Mouse (Mus musculus) hindbrain, embryonic 14.5 days (tissue): Measurements from ENCODE around the gene Neurod2. TPM values are rescaled to one million over a fixed set of nuclear protein-coding genes. Genes with fewer than 3 reads are reported as not detected.
A peak's percentile ranks its signal among the peaks of the same experiment; 100 is the strongest.

Experiments used
- ATAC-seq: fragments of 200-750 bp; cut with Nextera tagmentation; 2 replicates; pipeline ENCODE4 v1.8.0; 2017; ENCODE audit warnings: moderate number of reproducible peaks, mild to moderate bottlenecking, moderate TSS enrichment, moderate library complexity; ENCODE audit not compliant: low FRiP score
- DNase-seq: peaks from one replicate; pipeline ENCODE4 v3.0.0-alpha.2; 2015; ENCODE audit warnings: low spot score
- H3K27ac ChIP-seq: fragments of 300-500 bp; sonication (generic); 2 replicates; pipeline ENCODE4 v1.5.1; 2014; ENCODE audit warnings: mild to moderate bottlenecking, moderate library complexity
- H3K27me3 ChIP-seq: fragments of 300-500 bp; sonication (generic); 2 replicates; pipeline ENCODE4 v1.6.1; 2014; ENCODE audit warnings: mild to moderate bottlenecking, low read length, mixed read lengths; ENCODE audit not compliant: control insufficient read depth, insufficient read depth
- H3K36me3 ChIP-seq: fragments of 300-500 bp; sonication (generic); replicated peaks from 2 replicates; pipeline ENCODE4 v1.6.1; 2014; ENCODE audit not compliant: control insufficient read depth, insufficient read depth
- H3K4me1 ChIP-seq: fragments of 300-500 bp; sonication (generic); replicated peaks from 2 replicates; pipeline ENCODE4 v1.6.1; 2014; ENCODE audit warnings: antibody characterized with exemption, low read length, mixed read lengths; ENCODE audit not compliant: control insufficient read depth, insufficient read depth
- H3K4me2 ChIP-seq: fragments of 300-500 bp; sonication (generic); replicated peaks from 2 replicates; pipeline ENCODE4 v1.6.1; 2014; ENCODE audit warnings: mild to moderate bottlenecking, moderate library complexity
- H3K4me3 ChIP-seq: fragments of 300-500 bp; sonication (generic); replicated peaks from 2 replicates; pipeline ENCODE4 v1.5.1; 2014; ENCODE audit warnings: mild to moderate bottlenecking, low read length
- H3K9ac ChIP-seq: fragments of 300-500 bp; sonication (generic); 2 replicates; pipeline ENCODE4 v1.6.1; 2014
- H3K9me3 ChIP-seq: fragments of 300-500 bp; sonication (generic); 2 replicates; pipeline ENCODE4 v1.6.1; 2016; ENCODE audit warnings: low read length; ENCODE audit not compliant: control insufficient read depth
- WGBS: fragments of 180-500 bp; shearing (Covaris S2); extraction: QIAGEN DNeasy Blood & Tissue Kit; methylation state at CpG from one replicate; pipeline ENCODE4 v1.1.7; 2014; 5-methylcytosine and 5-hydroxymethylcytosine counted together
- polyA plus RNA-seq: library from polyadenylated mRNA; unstranded; fragments of >200 nt; fragmentation: Nextera tagmentation; extraction: Ambion mirVana; gene quantifications from 2 replicates; pipeline ENCODE4 v1.2.1, GENCODE M21; 2014

Neurod2 gene
- polyA plus RNA-seq, 1 experiment from 2014 or later, result 25.5 TPM

DNA sequence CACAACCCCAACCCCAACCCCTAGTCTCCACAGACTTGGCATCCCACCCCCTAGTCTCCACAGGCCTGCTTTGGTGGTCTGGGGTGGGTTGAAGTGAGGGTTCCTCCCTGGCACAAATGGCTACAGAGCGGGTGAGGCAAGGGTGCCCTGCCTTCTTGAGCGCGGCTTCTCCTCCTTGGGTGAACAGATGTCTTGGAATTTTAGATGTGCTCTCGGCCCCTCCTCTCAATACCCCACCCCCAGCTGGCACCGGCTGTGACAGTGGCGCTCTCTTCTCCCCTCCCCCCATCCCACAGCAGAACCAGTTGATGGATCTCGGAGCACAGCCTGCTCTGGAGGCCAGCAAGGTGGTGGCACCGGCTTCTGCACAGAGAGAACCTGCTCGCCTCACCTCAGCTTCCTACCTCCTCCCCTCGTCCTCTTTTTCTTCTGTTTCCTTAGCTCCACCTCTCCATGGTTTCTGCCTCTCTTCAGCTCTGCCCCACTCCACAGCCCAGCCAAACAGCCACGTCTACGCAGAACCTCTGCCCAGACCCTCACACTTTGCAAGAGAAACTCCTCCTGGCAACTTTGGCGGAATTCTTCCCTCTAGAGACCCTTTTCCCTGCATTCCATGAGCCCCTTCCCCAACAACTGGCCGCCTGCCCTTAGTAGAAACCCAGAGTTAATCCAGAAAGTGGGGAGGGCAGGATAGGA lies 10.9 kb downstream of the Neurod2 start:
- peak overlapping the region; percentile 11; the same call in 1 of the 2 replicates for H3K4me2 ChIP-seq

DNA sequence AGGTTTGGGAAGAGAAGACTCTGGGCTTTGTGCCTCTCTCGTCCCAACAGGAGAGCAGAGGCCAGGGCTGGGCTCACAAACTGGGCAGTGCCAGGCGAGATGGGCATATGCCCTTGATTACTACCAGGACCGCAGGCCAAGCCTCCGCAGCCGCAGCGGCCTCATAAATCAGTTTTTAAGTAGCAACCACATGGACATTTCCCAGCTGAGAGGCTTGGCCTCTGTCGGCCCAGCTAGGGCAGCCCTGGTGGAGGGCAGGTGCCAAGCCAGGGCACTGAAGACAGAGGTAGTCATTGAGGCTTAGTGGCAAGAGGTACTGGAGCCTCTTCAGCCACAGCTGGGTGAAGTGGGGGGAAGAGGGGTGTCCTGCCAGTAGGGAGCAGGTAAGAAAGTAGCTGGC lies 12.0 kb downstream of the Neurod2 start:
- Histone ChIP-seq H3K9ac (no peak overlapping the region), H3K4me2 (no peak overlapping the region), H3K27ac (no peak overlapping the region), H3K4me3 (no peak overlapping the region), H3K27me3 (peaks cover 94% of the 10 kb centered on the region), H3K36me3 (no peaks in the 10 kb centered on the region), H3K4me1 (0 out of 2 replicates have a peak, but pooled peaks cover 9% of the 10 kb centered on the region), H3K9me3 (no peaks in the 10 kb centered on the region)
- ATAC-seq (no peak), DNase-seq (no peak)
- 3% methylated on average over 7 of the region's 7 CpGs for WGBS

More for the DNA sequence above, 10.9 kb downstream of the Neurod2 start:
- DNase-seq (no peak), ATAC-seq (no peak)
- no peak overlapping the region; the same call in 1 of the 2 replicates for H3K4me3 ChIP-seq
- H3K4me1 ChIP-seq, result 0 out of 2 replicates have a peak, but pooled peaks cover 9% of the 10 kb centered on the region
- peak overlapping the region; percentile 52; the same call in 1 of the 2 replicates for H3K27ac ChIP-seq
- peaks cover 97% of the 10 kb centered on the region for H3K27me3 ChIP-seq
- 2% methylated on average over 14 of the region's 14 CpGs for WGBS
- no peak overlapping the region for H3K9ac ChIP-seq
- no peaks in the 10 kb centered on the region for H3K9me3 ChIP-seq
- no peaks in the 10 kb centered on the region for H3K36me3 ChIP-seq

DNA sequence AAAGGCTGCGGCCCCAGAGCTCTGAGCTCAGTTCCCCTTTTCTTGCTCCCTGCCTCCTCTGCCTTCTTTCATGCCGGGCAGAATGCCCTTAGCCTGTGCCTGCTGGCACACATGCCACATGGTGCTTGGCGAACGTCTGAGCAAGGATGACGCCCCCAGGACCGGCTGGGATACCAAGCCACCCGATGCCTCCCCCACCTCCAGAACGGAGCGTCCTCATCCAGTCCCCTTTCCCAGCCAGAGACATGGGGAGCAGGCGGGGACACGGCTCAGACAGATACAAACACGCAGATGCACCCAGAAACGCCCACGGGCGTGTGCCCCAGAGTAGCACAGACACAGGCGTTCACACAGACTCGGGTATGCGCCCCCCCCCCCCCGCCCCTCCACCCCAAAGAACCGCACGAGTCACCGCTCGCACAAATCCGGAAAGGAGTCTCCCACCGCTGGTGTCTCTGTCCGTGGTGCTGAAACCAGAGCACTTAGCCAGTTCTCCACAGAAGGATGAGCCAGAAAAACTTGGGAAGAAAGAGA lies 15.6 kb downstream of the Neurod2 start:
- no peak overlapping the region for H3K4me3 ChIP-seq
- peaks cover 83% of the 10 kb centered on the region for H3K27me3 ChIP-seq
- H3K9me3 ChIP-seq, result no peaks in the 10 kb centered on the region
- 0 out of 2 replicates have a peak, but pooled peaks cover 4% of the 10 kb centered on the region for H3K4me1 ChIP-seq
- H3K4me2 ChIP-seq, result peak overlapping the region; percentile 17
- no peak overlapping the region for H3K27ac ChIP-seq
- ATAC-seq, result no peak
- no peaks in the 10 kb centered on the region for H3K36me3 ChIP-seq
- 2% methylated on average over 26 of the region's 26 CpGs for WGBS
- no peak overlapping the region for H3K9ac ChIP-seq
- DNase-seq, result peak; percentile 65

DNA sequence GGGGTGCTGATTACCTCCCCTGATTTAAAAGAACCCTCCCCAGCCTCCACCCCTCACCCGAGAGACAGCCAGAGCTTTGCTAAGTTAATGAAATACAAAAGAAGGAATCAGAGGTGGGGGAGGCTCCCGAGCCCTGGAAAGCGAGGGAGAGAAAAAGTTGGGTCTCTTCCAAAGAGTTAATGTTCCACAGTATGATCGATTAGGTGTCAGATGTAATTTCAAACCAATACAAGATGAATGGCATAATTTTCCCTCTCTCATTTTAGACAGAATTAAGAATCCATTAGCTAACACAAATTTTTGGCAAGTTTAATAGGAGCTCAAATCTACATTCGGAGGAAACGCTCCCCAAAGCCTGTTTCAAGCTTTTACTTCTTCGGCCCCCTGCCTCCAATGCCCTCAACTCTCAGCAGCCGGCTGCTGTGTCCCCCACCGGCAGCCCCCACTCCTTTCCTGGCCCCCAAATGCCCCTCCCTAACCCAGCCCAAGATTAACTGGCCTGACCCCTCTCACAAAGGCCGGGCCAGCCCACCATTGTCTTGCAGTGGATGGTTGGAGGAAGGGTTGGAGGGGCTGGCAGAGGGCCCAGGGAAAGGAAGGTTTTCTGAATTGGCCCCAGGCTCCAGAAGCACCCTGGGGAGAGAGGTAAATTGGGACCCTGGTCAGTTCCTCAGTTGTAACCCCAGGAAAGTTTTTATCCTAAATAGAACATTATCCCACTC lies 30.8 kb downstream of the Neurod2 start:
- H3K27ac ChIP-seq, result no peak overlapping the region

DNA sequence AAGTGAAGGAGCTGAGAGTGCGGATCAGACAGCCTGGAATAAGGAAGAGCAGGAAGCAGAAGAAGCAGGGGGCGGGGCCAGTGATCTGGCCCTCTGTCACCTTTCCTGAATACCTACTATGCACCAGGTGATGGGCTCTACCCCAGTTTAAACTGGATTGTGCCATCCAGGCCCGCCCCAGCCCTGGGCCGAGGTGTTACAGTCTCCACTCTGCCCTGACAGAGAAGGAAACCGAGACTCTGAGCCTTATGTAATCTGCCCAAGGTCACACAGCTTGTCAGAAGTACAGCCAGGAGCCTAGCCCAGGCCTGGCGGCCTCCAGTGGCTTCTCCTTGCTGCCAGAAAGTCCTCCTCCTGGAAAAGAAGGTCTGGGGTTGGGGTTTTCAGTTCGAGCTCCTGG lies 31.7 kb downstream of the Neurod2 start:
- WGBS, result 24% methylated on average over 7 of the region's 7 CpGs
- no peak overlapping the region for H3K4me2 ChIP-seq
- H3K4me1 ChIP-seq, result peaks cover 32% of the 10 kb centered on the region
- H3K9ac ChIP-seq, result no peak overlapping the region; the same call in 1 of the 2 replicates
- H3K27me3 ChIP-seq, result no peaks in the 10 kb centered on the region
- H3K36me3 ChIP-seq, result no peaks in the 10 kb centered on the region
- H3K9me3 ChIP-seq, result no peaks in the 10 kb centered on the region
- no peak for ATAC-seq
- no peak for DNase-seq
- no peak overlapping the region for H3K4me3 ChIP-seq
- H3K27ac ChIP-seq, result peak overlapping the region; percentile 44; the same call in 1 of the 2 replicates

More for the DNA sequence above, 30.8 kb downstream of the Neurod2 start:
- DNase-seq (peak; percentile 57), ATAC-seq (no peak)
- 0 out of 2 replicates have a peak overlapping the region, but pooled peaks have one; percentile 5 for H3K4me2 ChIP-seq
- 6% methylated on average over 10 of the region's 10 CpGs for WGBS
- no peaks in the 10 kb centered on the region for H3K36me3 ChIP-seq
- no peak overlapping the region for H3K4me3 ChIP-seq
- H3K9me3 ChIP-seq, result no peaks in the 10 kb centered on the region
- H3K4me1 ChIP-seq, result peaks cover 29% of the 10 kb centered on the region
- no peak overlapping the region; the same call in 1 of the 2 replicates for H3K9ac ChIP-seq
- H3K27me3 ChIP-seq, result no peaks in the 10 kb centered on the region

DNA sequence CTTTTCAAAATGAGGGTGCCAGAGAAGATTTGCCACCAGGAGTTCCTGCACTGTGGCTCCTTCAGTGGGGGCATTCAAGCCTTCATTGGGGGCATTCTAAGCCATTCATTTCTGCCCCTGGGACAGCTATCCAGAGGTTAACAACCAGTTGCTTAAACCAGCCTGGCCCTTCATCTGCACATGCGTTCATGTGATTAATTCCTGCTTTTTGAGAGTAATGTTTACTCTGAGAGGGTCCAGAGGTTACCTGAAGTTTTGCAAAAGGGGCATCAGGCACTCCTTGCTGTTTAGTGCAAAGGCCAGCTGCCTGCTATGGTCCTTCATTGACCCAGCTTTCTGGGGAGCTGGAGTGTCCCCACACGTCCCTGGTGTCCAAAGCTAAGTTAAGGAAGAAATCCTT lies 32.5 kb downstream of the Neurod2 start:
- DNase-seq, result no peak
- Histone ChIP-seq H3K9ac (no peak overlapping the region), H3K9me3 (no peaks in the 10 kb centered on the region), H3K36me3 (no peaks in the 10 kb centered on the region), H3K27ac (no peak overlapping the region), H3K4me1 (peaks cover 32% of the 10 kb centered on the region), H3K27me3 (no peaks in the 10 kb centered on the region), H3K4me3 (no peak overlapping the region), H3K4me2 (no peak overlapping the region)
- WGBS, result 59% methylated on average over 2 of the region's 2 CpGs
- ATAC-seq, result no peak

DNA sequence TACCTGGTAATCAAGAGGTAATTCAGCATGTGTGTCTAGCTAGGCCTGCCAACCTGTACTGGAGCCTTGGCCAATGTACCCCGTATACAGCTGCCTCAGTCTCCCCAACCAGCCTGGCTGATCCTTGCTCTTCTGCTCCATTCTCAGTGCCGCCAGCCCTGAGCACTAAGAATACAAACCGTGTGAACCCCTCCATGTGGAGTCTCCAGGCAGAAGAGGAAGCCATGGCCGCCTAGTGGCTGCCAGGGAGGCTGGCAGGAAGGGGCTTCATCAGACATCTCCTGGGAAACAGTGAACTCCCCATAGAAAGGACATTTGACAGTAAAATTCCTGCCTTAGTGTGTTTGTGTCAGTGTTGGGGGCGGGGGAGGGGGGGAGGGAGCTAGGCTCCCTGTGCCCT lies 33.2 kb downstream of the Neurod2 start:
- DNase-seq, result peak; percentile 70
- H3K4me3 ChIP-seq, result no peak overlapping the region
- H3K36me3 ChIP-seq, result no peaks in the 10 kb centered on the region
- H3K4me1 ChIP-seq, result peaks cover 32% of the 10 kb centered on the region
- 0 out of 2 replicates have a peak overlapping the region, but pooled peaks have one; percentile 14 for H3K27ac ChIP-seq
- no peak for ATAC-seq
- 0 out of 2 replicates have a peak overlapping the region, but pooled peaks have one; percentile 2 for H3K4me2 ChIP-seq
- 6% methylated on average over 4 of the region's 5 CpGs for WGBS
- H3K27me3 ChIP-seq, result no peaks in the 10 kb centered on the region
- H3K9ac ChIP-seq, result no peak overlapping the region
- H3K9me3 ChIP-seq, result no peaks in the 10 kb centered on the region

DNA sequence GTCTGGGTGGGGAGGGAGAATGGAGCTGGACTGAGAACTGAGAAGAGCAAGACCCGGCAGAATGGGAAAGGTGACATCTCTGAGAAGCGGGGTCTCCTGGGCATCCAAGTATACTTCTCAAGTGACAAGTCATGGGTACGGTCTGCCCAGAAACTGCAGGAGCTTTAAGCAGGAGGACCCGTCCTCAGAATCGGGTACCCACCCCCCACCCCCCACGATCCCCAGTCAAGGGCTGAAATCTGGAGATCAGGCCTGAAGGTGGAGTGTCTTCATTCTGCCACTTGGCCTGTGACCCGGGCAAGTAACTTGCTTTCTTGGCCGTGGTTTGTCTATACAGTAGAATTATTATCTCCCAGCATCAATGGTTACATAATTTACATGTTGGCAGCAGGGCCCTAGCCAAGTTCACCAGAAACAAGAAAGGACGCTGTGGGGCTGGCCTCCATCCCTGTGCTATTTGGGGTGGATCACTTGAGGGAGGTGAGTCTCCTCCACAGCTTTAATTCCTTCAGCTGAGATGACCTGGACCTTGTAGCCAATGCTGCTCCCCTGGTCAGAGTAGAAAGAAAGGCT lies 34.3 kb downstream of the Neurod2 start:
- peaks cover 40% of the 10 kb centered on the region for H3K4me1 ChIP-seq
- ATAC-seq (no peak), DNase-seq (no peak)
- peak overlapping the region; percentile 74 for H3K9ac ChIP-seq
- 4% methylated on average over 9 of the region's 9 CpGs for WGBS
- H3K27me3 ChIP-seq, result no peaks in the 10 kb centered on the region
- H3K27ac ChIP-seq, result peak overlapping the region; percentile 82
- no peaks in the 10 kb centered on the region for H3K36me3 ChIP-seq
- peak overlapping the region; percentile 78 for H3K4me2 ChIP-seq
- peak overlapping the region; percentile 71 for H3K4me3 ChIP-seq
- no peaks in the 10 kb centered on the region for H3K9me3 ChIP-seq
